Comparison of ENCODE assay signal across 8 mouse cellular contexts in the genomic region with DNA sequence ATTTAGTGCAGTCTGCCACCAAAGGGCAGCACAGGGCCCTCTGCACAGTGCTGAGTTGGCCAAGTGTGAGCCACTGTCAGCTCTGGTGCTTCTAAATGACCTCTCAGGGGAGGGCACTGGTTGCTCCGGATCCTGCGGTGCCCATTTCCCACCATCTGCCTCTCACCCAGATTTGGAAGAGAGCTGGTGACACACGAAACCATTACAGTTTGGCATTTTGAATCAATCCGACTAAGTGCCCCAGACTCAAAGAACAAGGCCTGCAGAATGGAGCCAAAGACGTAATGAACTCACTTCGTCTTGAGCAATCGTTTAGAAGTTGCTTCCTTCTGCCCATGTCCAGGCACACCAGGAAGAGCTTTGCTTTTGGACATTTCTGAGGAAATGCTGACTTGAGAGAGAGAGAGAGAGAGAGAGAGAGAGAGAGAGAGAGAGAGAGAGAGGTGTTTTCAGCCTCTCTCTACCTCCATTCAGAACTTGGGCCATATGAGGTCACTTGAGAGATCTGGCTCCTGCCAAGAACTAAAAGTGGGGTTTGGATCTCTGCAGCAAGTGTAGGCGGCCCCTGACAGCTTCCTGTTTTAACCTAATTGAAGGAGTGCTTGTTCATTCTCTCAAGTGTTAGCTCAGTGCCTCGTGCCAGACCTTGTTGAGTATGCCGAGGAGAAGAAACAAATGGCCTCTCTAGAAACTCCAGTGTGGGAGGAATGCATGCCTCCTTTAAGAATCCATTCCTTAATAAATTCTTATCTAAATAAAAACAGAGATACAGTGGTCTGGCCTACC. TPM values are rescaled to one million over a fixed set of nuclear protein-coding genes. Genes with fewer than 3 reads are reported as not detected.
DNase-seq lines count a peak whose midpoint lies in the region; ATAC-seq and TF ChIP-seq lines count a peak whose summit lies in the region.

No protein-coding gene starts in this region.

- H3K9me3 ChIP-seq in heart, embryonic 11.5 days (replicated peaks; ENCODE audit: control insufficient read depth, low read length): no peaks in the 10 kb centered on the region
- H3K9me3 ChIP-seq in midbrain, postnatal 0 days (ENCODE audit: low read length): no peaks in the 10 kb centered on the region

- DNase-seq in heart, adult 11 months: peak; percentile 96
- peak; percentile 17 for DNase-seq in urinary bladder, postnatal 14 days (ENCODE audit: low spot score)
- no peak for DNase-seq in urinary bladder, adult 18-20 months (ENCODE audit: low spot score in 2 of 2)
- DNase-seq in lung, adult 18-20 months: peak; percentile 89 to 93
- peak; percentile 52 for DNase-seq in thymus, postnatal 4 days
- DNase-seq in midbrain, postnatal 0 days (ENCODE audit: low spot score): no peak
- no peak for DNase-seq in gastrocnemius, postnatal 4 days (ENCODE audit: low spot score in 2 of 2)

- H3K4me2 ChIP-seq in heart, embryonic 11.5 days: no peak overlapping the region
- no peak overlapping the region for H3K4me2 ChIP-seq in midbrain, postnatal 0 days (ENCODE audit: low read depth, low read length, poor library complexity, severe bottlenecking)

- H3K4me1 ChIP-seq in heart, embryonic 11.5 days (ENCODE audit: control insufficient read depth, insufficient read depth, low read length): peaks cover 17% of the 10 kb centered on the region
- peaks cover 11% of the 10 kb centered on the region; the same call in 1 of the 2 replicates for H3K4me1 ChIP-seq in midbrain, postnatal 0 days (ENCODE audit: insufficient read depth, low read length)

- H3K36me3 ChIP-seq in heart, embryonic 11.5 days (ENCODE audit: control insufficient read depth, insufficient read depth, low read length): no peaks in the 10 kb centered on the region
- no peaks in the 10 kb centered on the region for H3K36me3 ChIP-seq in midbrain, postnatal 0 days (ENCODE audit: insufficient read depth, low read length)

- no peak overlapping the region for H3K9ac ChIP-seq in heart, embryonic 11.5 days (ENCODE audit: low read depth, low read length)
- H3K9ac ChIP-seq in midbrain, postnatal 0 days (replicated peaks; ENCODE audit: low read length, poor library complexity, severe bottlenecking): no peak overlapping the region

- H3K4me3 ChIP-seq in heart, embryonic 11.5 days (ENCODE audit: low read depth, low read length): no peak overlapping the region
- no peak overlapping the region for H3K4me3 ChIP-seq in midbrain, postnatal 0 days (ENCODE audit: low read depth, low read length)

- WGBS in heart, embryonic 11.5 days (ENCODE audit: insufficient replicate concordance): 62% methylated on average over 10 of the region's 10 CpGs
- 87% methylated on average over 10 of the region's 10 CpGs for WGBS in midbrain, postnatal 0 days

- no peaks in the 10 kb centered on the region for H3K27me3 ChIP-seq in heart, embryonic 11.5 days (ENCODE audit: control insufficient read depth, insufficient read depth, low read length)
- H3K27me3 ChIP-seq in midbrain, postnatal 0 days (ENCODE audit: insufficient read depth, low read length): no peaks in the 10 kb centered on the region

- ATAC-seq in heart, embryonic 11.5 days (replicated peaks; ENCODE audit: insufficient number of reproducible peaks, low FRiP score, low TSS enrichment): no peak
- ATAC-seq in midbrain, postnatal 0 days (ENCODE audit: low FRiP score): no peak

- H3K27ac ChIP-seq in heart, embryonic 11.5 days (ENCODE audit: low read depth, low read length): no peak overlapping the region
- H3K27ac ChIP-seq in midbrain, postnatal 0 days (ENCODE audit: low read depth, low read length): no peak overlapping the region

- no peak for TF ChIP-seq CTCF in midbrain, postnatal 0 days (IDR thresholded peaks at IDR 0.05)

RNA-seq across cellular contexts. Expression of a gene that starts 28.5 kb away (rescaled TPM):
- 12.9 and 15.8 TPM in 2 replicates for polyA plus RNA-seq in heart, embryonic 11.5 days (2014; fragmentation: Nextera tagmentation; extraction: Ambion mirVana)
- 3.6 and 3.7 TPM in 2 replicates for total RNA-seq in midbrain, postnatal 0 days (2014; rRNA removed)
- 1.5 and 1.9 TPM in 2 replicates for polyA plus RNA-seq in midbrain, postnatal 0 days (2015; fragmentation: Nextera tagmentation; extraction: Ambion mirVana)
- 1 to 10 TPM; 6.9 to 8.5 TPM for total RNA-seq in gastrocnemius, postnatal 4 days (2021)

RNA-seq across cellular contexts. Expression of a gene that starts 31.4 kb away (rescaled TPM):
- polyA plus RNA-seq in heart, embryonic 11.5 days (2014; fragmentation: Nextera tagmentation; extraction: Ambion mirVana): 0.26 and 0.45 TPM in 2 replicates
- 0.44 TPM in 1 of 2 replicates, not detected in the other for total RNA-seq in midbrain, postnatal 0 days (2014; rRNA removed)
- 0.07 TPM in 1 of 2 replicates, not detected in the other for polyA plus RNA-seq in midbrain, postnatal 0 days (2015; fragmentation: Nextera tagmentation; extraction: Ambion mirVana)
- under 1 TPM; 0.57 to 0.91 TPM for total RNA-seq in gastrocnemius, postnatal 4 days (2021)

Comparison
In these comparisons a context has a peak if more than half of its experiments do, and no peak if none do; other contexts are left out.
1. DNase-seq: peak in heart, adult 11 months (single experiment), urinary bladder, postnatal 14 days (single experiment), lung, adult 18-20 months (2 of 2) and thymus, postnatal 4 days (single experiment); none in urinary bladder, adult 18-20 months (0 of 2), midbrain, postnatal 0 days (single experiment) and gastrocnemius, postnatal 4 days (0 of 2).